Mouse (Mus musculus) embryonic fibroblast, embryonic 13.5 days (primary cell): ENCODE measurements at regions not wholly inside any gene's neighbourhood (a gene's known extent, or its start where the extent isn't known, plus 50 kb on each side); places are given as distances from the start of the nearest gene placed in this dataset.

Source experiments
- CTCF ChIP-seq: IDR thresholded peaks from 2 replicates; pipeline ENCODE4 v1.5.1; 2011; ENCODE audit warnings: mild to moderate bottlenecking, control low read depth, low read length, moderate library complexity, borderline replicate concordance; ENCODE audit not compliant: insufficient read depth
- POLR2A ChIP-seq: IDR thresholded peaks from 2 replicates; pipeline ENCODE4 v1.6.1; 2011; ENCODE audit warnings: low read depth, mild to moderate bottlenecking, control low read depth, low read length, moderate library complexity

DNA sequence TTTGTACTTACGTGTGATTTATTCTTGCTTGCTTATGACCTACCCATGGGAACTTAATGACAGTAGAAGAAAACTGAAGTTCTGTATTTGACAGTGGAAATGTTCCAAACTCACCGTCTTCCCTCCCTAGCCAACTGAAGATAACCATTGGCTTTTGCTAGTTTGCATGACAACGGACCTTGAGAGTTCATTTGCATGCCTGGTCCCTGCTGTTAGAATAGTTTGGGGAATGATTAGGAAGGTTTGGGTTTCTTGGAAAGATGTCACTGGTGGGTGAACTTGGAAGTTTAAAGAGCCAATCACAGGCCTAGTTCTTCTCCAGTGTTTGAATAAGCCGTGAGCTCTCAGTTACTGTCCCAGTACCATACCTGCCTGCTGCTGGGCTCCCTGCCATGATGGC is 83.1 kb upstream of the Fbxl17 start:
- no peak for TF ChIP-seq CTCF
- TF ChIP-seq POLR2A = no peak
